Mouse (Mus musculus): ENCODE measurements around the gene Ubtf. TPM values are rescaled to one million over a fixed set of nuclear protein-coding genes. Genes with fewer than 3 reads are reported as not detected.
"Not testable (repeated sequence)": the region's sequence is repeated elsewhere in the genome, so short reads cannot be mapped to it uniquely, and the experiment has no call there.

Ubtf gene
- polyA plus RNA-seq, 1 experiment: 22.0 TPM

- DNase-seq (ENCODE audit: low read depth, low spot score): no peak
- WGBS: 15% methylated on average over 27 of the region's 27 CpGs
These were observed 21.7 kb downstream of the Ubtf start for GRCm38 (mm10) chr11:102297577-102298556.

DNA sequence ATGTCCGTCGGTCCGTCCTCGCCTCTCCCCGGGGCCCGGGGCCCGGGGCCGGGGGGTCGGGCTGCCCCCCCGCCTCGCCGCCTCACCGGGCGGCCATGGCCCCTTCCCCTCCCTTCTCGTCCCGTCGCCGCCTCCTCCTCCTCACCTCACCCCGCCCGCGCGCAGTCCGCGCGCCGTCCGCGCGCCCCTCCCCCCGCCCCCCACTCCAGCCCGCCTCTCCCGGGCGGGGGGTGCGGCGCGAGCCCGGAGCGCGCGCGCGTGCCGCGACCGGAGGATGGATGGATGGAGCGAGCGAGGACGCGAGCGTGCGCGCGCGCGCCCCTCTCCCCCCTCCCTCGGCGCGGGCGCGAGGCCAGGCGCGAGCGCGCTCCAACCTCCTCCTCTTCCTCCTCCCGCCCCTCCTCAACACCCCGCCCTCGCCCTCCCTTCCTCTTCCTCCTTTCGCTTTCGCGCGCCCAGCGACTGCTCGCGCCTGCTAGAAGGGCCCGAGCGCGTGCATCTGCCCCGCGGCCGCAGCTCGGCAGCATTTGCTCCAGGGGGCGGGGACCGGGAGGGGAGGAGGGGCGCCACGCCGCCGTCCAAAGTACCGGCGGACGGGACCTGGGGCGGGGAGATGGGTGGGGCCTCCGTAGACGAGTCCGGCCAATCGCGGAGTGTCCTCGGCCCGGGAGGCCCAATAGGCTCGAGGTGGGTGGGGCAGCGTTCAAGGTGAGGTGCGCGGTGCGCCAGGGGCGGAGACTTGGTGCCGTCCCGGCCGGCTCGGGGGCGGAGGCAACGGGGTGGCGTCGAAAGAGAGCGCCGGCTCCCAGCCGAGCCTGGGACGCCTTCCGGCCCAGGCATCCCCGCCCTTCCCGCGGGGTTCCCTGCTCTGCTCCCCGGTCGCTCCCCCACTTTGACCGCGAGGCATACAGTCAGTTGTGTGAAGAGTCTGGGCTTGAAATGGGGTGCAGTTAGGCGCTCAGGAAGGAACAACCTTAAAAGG lies 22.8 kb downstream of the Ubtf start, which contains the start of gene Atxn7l3:
Gene Atxn7l3, minus strand, starts transcription at position 141 of the 982 bp plus-strand sequence.
- WGBS: under 1% methylated on average over 63 of the region's 125 CpGs
- no peak for DNase-seq (ENCODE audit: low read depth, low spot score)

GRCm38 (mm10) chr11:102295598-102296471 lies 23.7 kb downstream of the Ubtf start:
- under 1% methylated on average over 62 of the region's 73 CpGs for WGBS
- no peak for DNase-seq (ENCODE audit: low read depth, low spot score)

GRCm38 (mm10) chr11:102294887-102295597 lies 24.5 kb downstream of the Ubtf start:
- no peak for DNase-seq (ENCODE audit: low read depth, low spot score)
- 68% methylated on average over 12 of the region's 12 CpGs for WGBS

- no peak for DNase-seq (ENCODE audit: low read depth, low spot score)
- 83% methylated on average over 5 of the region's 5 CpGs for WGBS
These were observed 25.1 kb downstream of the Ubtf start for GRCm38 (mm10) chr11:102294416-102294815.

DNA sequence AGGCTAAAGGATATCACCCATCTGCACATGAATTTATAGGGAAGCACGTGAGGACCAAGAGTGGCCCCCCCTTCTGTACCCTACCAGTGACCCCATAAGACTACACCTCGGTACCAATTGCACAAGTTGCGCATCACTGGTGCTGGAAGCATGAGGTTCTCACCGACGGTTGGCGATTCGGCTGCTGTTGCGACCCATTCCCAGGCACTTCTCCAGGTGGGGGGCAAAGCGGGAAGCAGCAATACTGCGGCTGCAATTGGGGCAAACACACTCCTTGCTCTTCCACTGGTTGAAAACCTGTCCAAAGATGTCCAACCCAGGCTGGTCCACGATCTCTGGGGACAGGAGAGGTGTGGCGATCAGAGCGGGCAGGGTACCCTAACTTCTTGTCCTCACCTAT lies 25.6 kb downstream of the Ubtf start:
- DNase-seq (ENCODE audit: low read depth, low spot score): no peak
- 95% methylated on average over 13 of the region's 13 CpGs for WGBS

DNA sequence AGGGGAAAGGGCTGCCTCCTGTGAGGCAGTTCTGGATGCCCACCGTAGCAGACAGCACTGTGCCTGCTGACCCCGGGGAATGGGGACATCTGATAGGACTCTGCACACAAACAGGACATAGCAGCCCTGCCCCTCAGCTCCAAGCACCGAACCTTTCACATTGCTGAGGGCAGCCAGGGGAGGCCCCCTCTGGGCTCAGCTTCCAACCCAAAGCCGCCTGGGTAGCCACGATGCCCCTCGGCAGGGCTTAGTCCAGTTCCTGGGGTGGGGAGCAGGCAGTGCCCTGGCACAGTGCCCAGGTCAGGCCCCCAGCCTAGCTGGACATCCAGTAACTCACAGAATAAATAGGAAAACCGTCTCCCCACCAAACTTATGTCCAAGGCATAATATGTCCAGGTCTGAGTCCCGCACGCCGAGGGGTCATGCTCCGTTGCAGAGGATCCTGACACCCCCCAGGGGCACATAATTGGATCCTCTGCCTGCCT lies 28.4 kb downstream of the Ubtf start:
- no peak for DNase-seq (ENCODE audit: low read depth, low spot score)

GRCm38 (mm10) chr11:102290141-102290540 lies 29.4 kb downstream of the Ubtf start:
- WGBS: 89% methylated on average over 4 of the region's 4 CpGs
- no peak for DNase-seq (ENCODE audit: low read depth, low spot score)

More for the DNA sequence above, 28.4 kb downstream of the Ubtf start:
- WGBS: 89% methylated on average over 11 of the region's 11 CpGs

GRCm38 (mm10) chr11:102289511-102290100 lies 29.9 kb downstream of the Ubtf start:
- 65% methylated on average over 6 of the region's 6 CpGs for WGBS
- no peak for DNase-seq (ENCODE audit: low read depth, low spot score)

- WGBS: 68% methylated on average over 2 of the region's 2 CpGs
- no peak for DNase-seq (ENCODE audit: low read depth, low spot score)
These were observed 30.6 kb downstream of the Ubtf start for GRCm38 (mm10) chr11:102288913-102289312.

- WGBS: 78% methylated on average over 8 of the region's 8 CpGs
- no peak for DNase-seq (ENCODE audit: low read depth, low spot score)
These were observed 31.3 kb downstream of the Ubtf start for GRCm38 (mm10) chr11:102288027-102288804.

GRCm38 (mm10) chr11:102287485-102287884 lies 32.1 kb downstream of the Ubtf start:
- WGBS: 90% methylated on average over 8 of the region's 8 CpGs
- no peak for DNase-seq (ENCODE audit: low read depth, low spot score)

DNA sequence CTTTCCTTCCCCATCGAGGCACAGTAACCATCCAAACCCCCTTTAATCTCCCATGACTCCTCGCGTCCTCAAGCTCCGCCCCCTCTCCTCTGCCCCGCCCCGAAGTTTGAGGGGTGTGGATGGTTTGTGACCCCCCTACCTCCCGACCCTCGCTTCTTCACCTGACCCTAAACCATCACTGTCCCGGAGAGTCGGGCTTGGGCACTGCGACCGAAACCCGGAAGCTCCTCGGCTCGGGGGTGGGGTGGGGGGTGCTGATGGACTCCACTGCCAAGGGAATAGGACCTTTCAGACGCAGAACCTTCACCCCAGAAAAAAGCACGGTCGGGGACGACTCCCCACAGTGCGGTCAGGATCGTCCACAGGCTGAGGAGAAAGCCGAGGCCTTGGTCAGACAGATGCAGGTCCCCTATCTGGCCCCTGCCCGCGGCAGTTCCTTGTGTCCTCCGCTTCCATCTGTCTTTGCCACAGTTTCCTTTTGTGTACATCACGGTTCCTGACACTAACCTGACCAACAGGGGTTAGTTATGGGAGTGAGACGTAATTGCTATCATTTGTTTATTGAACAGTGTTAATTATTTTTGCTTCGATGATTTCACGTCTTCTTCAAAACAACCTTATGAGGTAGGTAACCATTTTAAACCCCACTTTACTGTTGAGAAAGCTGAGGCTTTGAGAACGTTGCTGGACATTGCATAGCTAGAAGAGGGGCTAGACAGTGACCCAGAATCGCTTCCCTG lies 34.3 kb downstream of the Ubtf start:
- 1% methylated on average over 31 of the region's 31 CpGs for WGBS
- DNase-seq (ENCODE audit: low read depth, low spot score): no peak

DNA sequence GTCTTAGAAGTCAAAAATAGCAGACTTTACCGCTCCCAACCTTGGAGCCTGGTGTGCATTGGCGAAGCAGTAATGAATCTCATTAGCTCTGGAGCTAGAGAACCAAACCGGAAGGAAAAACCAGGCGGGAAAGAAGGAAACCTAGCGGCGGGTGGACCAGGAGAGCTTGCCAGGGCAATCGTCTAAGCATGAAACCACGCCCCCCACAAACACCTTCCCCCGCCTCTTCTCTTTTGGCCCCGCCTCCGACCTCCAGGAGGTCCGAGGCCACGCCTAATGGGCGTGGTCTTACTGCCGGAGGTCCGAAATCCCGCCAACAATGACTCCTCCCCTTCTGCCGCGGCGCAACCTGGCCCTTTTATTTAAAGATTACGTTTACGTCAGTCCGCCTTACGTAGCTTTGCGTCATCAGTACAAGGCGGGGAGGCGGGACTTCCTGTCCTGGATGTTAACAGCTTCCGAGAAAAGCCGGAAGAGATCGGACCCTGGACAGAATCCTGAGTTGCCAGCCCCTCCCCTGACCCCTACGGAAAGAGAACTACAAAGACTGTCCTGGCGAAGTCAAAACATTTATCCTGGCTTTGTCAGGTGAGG lies 34.9 kb downstream of the Ubtf start, which contains the start of gene Tmub2:
Gene Tmub2, plus strand, starts transcription at position 431 of the 594 bp plus-strand sequence.
- under 1% methylated on average over 32 of the region's 32 CpGs for WGBS

DNA sequence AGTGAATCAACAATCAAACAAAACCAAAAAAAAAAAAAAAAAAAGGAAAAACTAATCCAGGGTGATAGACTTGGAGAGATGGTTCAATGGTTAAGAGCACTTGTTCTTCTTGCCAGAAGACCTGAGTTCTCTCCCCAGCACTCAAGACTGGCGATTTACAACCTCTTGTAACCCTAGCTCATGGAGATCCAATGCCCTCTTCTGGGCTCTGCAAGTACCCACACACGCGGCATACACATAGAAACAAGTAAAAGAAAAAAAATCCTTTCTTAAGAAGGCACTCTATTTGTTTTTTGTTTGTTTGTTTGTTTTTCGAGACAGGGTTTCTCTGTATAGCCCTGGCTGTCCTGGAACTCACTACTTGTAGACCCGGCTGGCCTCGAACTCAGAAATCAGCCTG lies 35.6 kb downstream of the Ubtf start:
- no peak for DNase-seq (ENCODE audit: low read depth, low spot score)
- WGBS: 86% methylated on average over 6 of the region's 6 CpGs

More for the DNA sequence above, 34.9 kb downstream of the Ubtf start, which contains the start of gene Tmub2:
- peak; percentile 96 for DNase-seq (ENCODE audit: low read depth, low spot score)

DNA sequence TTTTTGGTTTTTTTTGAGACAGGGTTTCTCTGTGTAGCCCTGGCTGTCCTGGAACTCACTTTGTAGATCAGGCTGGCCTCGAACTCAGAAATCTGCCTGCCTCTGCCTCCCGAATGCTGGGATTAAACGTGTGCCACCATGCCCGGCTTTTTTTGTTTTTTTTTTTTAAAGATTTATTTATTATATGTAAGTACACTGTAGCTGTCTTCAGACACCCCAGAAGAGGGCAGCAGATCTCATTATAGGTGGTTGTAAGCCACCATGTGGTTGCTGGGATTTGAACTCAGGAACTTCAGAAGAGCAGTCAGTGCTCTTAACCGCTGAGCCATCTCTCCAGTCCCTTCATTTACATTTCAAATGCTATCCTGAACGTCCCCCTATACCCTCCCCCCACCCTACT lies 39.3 kb downstream of the Ubtf start:
- 63% methylated on average over 6 of the region's 6 CpGs for WGBS

More for the DNA sequence above, 39.3 kb downstream of the Ubtf start:
- DNase-seq (ENCODE audit: low read depth, low spot score): not testable (repeated sequence)

All from large intestine, adult 2 months (tissue).